Mouse (Mus musculus) frontal cortex, postnatal 36 days (tissue): Measurements from ENCODE around the gene Atp6v0a4.

Experiments used
- DNase-seq, 2 experiments: peaks; one replicate each; pipeline ENCODE4 v3.0.0; 2022; ENCODE audit warnings: low spot score in 2 of 2

Atp6v0a4 gene

DNA sequence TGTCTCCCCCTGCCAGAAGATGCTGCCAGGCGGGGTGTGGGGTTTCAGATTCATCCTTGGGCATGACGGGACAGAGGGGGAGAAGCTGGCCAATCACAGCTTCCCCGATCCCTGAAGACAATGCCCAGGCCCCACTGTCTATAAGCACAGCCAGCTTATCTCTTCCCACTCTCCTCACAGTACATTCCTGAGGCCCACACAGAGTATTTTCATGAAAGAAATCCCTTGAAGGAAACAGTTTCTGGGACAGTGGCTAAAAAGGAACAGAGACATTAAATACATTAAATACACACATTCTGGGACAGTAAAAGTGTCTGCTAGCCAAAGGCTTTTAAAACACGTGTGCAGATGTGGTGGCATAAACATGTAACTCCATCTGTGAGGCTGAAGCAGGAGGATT, 44.0 kb downstream of the Atp6v0a4 start:
- DNase-seq = no peak

DNA sequence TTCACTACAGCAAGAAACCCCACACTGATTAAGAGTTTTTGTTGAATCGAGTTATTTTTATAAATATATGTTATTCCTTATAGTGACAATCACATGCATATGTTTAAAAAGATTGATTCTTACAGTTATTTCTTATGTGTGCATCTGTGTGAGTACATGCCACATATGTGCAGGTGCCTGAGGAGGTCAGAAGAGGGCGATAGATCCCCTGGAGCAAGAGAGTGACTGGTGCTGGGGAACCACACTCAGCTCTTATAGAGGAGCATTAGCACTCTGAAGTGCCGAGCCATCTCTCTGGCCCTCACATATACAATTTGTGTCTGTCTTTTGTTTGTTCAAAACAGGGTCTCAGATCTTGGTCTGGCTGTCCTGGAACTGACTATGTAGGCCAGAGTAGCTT, 50.8 kb downstream of the Atp6v0a4 start:
- no peak for DNase-seq

DNA sequence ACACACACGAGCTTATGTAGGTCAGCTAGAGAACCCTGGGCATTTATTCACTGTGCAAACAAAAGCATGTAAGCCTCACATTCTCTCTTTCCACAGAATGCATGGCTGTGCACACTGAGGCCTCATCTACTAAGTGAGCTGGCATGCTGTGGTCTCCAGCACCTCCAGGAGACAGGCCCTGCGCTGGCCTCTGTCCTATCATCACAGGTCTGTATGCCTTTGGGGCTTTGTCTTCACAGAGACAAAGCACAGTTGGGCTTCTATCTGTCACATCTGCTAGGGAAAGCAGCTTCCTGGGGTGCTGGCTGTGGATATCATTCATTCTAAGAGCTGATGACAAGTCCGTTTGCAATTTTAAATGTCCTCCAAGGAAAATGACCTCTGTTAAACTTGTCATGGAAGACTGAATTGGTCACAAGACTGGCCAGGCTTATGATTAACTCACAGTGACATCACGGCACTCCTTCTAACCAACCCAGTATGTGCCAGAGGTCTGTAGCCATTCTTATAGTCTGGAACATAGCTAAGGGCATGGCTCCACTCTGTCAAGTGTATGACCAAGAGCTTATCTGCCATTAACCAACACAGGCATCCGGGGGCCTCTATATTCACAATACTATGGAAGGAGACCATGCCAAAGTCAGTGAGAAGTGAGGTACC, 52.1 kb downstream of the Atp6v0a4 start:
- no peak for DNase-seq

DNA sequence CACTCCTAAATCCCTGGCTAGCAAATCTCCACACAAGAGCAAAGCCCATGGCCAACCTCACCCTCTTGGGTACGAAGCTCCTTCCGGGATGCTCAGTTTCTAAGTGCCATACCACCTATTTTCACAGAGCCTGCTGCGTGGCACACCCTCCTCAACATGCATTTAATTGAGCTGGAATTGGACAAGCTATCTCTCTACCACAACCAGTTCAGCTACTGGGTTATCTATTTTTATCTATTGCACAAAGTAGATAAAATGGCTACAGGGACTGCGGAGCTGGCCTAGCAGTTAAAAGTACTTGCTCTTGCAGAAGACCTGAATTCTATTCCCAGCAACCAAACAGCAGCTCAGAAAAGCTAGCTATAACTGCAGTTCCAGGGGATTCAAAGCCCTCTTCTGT, 53.1 kb downstream of the Atp6v0a4 start:
- no peak for DNase-seq

DNA sequence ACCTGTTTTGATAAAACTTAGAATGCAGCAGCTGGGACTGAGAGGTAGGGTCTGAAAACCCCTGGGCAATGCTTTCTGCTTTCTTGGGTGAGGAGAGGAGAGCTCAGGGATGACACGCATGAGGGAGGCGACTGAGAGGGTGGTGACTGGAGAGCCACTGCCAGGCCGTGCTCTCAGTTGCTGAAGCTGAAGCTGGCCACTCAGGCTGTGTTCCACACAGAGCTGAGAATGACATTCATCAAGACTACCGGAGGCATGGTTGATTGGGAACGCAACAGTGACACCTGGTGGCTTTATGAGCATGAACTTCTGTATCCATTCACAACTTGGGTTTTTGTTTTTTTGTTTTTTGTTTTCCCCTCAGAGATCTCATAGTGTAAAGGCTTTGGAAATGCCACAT, 58.2 kb downstream of the Atp6v0a4 start:
- peak; percentile 57 to 73 for DNase-seq

DNA sequence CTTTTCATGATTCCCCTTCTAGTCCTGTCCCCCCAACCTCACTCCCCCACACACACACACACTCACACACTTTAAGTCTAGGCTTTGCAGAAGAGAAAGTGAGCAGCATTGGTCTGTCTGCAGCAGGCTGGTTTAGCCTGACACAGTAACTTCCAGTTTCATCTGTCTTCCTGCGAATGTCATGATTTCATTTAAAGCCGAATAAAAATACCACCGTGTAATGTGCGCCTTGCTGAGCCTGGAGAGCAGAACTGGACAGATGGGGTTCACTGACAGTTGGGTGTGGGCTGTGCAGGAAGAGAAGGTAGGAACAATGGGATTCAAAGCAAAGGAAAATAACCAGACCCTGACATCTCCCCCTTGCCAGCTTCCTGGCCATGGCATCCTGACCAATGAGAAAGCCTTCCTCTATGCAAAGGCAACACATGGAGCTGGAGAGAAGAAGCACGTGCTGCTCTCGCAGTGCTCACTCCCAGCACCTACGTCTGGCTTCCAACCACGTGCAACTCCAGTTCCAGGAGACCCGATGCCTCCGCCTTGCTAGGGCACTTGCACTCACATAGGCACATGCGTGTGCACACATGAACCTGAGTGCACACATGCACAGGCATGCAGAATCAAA, 58.8 kb downstream of the Atp6v0a4 start:
- peak; percentile 55 to 69 for DNase-seq

DNA sequence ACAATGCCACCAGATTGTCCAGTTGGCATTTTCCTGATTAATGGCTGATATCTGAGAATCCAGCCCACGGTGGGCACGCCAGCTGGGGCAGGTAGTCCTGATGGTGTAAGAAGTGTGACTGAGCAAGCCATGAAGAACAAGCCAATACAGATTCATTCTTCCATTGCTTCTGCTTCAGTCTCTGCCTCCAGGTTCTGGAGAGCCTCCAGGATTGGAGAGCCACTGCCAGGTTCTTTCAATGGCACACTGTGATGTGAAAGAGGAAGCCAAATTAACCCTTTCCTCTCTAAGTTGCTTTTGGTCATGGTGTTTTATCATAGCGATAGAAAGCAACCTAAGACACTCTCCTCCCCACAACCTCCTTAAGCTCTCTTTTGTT, 59.3 kb downstream of the Atp6v0a4 start:
- peak; percentile 47 to 70 for DNase-seq

DNA sequence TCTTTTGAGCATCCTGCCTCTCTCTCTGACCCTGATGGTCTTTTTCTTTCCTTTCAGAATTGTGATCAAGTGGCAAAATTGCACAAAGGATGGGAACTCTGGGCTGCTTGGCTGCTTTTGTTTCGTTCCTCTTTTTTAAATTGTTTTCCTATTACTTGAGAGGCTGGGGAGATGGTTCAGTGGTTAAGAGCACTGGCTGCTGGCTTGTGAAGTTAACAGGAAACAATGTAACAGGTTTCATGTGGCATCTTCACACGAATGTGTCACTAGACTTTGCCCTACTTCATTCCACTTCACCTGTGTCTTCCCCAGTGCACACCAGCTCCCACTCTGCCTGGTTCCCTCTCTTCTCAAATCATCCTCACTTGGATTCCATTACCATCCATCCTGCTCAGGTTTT, 59.8 kb downstream of the Atp6v0a4 start:
- DNase-seq = no peak

DNA sequence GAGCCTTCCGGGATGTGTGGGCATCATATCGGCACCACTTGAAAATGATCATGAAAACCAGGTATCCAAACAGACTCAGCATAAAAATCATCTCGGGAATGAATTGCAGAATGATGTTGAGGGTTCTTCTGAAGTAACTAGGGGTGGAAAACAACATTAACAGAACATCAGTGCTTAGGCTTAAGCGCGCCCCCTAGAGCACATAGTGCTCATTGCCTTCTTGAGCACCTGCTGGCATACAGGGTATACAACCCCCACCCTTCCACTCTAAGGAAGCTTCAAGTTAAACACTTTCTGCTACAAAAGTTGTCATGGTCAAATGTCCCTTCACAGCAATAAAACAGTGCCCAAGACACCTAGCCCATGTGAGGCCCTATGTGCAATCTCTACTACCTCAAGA, 65.6 kb downstream of the Atp6v0a4 start:
- DNase-seq = no peak

DNA sequence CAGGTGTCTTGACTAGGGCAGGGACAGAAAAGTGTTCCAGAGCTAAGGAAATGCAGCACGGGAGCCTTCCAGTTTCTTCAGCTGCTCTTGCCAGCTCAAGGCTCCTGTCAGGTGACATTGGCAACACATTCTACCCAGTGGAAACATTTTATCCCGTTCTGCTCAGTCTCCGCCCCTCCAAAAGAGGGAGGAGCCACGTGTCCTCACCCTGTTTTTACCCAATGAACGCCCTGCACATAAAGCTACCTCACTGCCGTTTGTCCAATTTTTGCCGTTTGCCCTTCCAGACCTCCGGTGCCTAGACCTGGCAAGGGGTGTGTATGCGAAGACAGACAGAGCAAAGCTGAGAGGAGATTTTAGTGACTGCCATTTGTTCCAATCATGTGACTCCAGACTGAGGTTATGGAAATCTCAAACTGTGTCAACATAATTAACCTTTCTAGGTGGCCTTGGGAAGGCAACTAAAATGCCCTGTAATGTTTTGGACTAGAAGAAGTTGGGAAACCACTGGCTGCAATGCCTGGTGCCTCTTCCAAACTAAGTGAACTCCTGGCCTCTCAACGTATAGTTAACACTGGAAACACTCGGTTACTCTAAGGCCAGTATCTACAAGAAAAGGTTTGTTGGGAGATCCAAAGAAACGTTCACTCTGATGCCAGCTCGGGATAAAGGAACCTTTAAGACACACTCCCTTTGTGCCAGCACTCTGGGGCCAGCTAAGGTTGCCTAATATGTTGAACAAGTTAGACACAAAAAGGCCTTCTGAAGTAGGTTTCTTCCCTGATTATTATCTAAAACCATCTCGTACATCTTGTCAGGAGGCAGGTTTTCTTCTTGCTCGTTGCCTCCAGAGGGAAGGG, 68.7 kb downstream of the Atp6v0a4 start:
- no peak for DNase-seq

DNA sequence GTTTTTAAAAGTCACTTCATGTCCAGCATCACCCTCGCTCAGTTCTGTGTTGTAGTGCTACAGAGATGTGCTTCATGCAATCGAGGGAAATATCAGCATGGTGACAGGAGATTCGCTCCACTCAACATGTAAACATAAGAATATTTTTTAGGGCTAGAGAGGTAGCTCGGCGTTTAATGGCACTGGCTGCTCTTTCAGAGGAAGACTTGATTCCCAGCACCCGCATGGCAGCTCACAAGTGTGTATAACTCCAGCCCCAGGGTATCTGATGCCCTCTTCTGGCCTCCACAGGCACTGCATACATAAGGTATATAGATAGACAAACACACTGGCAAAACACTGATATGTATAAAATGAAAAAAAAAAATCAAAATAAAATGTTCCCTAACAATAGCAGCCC, 74.8 kb downstream of the Atp6v0a4 start:
- no peak for DNase-seq

DNA sequence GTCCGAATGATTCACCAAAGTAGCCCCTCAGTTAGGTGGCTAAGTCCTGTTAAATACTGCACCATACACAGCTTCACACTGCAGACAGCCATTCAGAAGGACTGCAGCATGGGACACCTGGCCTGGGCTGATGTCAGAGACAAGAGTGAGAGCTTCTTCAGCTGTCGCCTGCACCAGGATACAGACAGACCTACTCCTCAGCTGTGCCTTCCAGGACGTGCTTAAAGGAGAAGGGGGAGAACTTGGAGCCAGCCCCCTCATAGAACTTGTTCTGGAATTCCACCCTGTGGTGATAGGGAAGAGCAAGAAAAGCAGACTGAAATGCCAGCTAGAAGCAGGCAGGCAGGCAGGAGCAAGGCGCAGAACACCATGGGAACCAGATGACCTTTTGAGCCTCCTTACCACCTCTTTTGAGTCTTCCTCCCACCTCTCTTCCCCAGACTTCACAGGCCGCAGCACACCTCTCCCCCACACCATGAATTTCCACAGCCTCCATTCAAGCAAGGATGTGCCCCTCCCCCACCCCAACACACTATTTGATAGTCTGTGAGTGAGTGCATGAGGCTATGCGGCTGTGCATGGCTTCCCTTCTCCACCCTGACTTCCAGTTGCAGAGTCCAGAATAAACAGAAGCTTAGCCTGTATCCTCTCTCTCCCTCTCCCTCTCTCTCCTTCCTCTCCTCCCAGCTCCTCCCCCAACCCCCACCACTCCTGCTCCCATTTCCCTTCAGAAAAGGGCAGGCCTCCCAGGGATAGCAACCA, 75.4 kb downstream of the Atp6v0a4 start:
- no peak for DNase-seq

DNA sequence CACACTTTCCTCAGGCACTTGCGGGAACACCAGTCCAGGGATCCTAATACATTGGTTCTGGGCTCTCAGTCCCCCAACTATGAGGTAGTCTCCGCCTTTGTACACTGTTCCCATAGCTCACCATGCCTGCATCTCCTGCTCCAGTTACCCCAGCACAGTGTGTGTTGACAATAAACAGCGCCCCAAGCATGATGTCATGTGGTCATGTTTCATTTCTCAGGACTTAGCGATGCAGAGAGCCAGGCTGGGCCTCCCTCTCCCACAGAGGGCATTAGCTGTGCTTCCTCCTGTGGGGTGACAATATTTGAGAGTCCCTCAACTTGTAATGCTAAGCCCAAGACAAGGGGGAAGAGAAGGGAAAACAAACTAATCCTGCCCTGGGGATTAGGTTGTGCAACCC, 76.4 kb downstream of the Atp6v0a4 start:
- no peak for DNase-seq

DNA sequence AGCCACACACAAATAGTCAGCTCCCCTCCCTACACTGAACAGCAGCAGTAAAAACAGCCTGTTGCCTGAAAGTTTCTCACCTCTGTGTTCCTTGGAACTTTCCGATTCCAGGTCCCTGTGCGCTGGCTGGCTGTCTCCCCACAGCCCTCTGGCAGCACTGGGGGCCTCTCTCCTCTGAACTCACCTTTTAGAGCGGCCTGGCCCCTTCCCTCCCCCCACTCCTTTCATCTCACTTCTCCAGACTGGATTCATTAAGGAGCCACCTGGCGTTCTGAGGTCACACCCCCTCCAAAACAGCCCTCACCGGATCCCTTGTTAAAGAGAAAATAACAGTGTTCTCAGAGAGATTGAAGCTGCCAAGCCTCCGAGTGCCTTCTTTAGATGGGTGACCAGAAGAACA, 77.5 kb downstream of the Atp6v0a4 start, which contains the start of gene Svopl:
TSS of gene Svopl (minus strand) at position 159 of the 400 bp plus-strand sequence.
- DNase-seq = no peak

DNA sequence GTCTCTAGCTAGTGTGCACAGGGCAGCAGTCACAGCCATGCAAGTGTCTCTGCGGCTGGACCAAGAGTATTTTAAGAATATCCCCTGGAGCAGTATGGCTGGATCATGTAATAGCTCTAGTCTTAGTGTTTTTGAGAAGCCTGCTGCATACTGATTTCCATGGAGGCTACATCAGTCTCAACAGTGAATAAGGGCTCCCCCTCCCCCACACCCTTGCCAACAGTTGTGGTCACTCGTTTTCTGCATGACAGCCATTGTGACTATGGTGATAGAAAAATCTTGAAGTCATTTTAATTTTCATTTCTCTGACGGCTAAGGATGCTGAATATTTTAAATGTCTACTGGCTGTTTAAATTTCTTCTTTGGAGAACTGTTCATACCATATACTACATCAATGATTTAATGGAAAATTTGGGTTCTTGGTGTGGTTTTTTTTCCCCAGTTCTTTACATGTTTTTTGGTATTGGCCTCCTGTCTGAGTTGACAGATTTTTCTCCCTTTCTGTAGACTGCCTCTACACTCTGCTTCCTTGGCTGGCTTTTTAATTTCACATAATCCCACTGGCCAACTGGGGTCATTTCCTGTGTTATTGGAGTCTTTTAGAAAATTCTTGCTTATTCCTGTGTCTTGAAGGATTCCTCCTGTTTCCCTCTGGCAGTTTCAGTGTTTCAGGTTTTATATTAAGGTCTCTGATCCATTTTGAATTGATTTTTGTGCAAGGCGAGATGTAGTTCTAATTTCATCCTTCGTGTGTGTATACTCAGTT, 91.4 kb downstream of the Atp6v0a4 start:
- no peak for DNase-seq

DNA sequence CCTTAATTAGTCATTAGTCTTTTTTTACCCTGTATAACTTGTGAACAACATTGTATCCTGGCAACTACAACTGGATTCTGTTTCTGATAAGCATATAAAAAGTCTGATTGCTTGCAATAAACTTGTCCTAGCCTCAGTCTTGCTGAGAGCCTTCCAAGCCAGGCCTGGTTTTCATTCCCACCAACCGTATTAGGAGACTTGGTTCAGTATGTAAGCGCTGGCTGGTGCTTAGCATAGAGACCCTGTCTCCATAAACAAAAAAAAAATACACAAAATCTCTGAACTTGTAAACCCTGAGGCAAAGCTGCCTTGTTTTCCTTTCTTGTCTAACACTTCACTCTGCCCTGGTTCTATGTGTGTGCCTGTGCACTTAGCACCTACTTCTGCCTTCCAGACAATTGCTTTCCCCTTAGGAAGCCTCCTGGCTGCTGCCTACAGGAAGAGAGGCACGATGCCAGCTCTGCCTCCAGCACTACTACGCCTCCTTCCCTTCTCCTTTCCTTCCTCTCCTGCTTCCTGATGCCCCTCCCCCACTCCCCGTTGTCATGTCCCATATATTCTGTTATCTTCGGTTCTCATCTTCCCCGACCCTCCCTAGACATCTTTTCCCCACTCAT, 92.4 kb downstream of the Atp6v0a4 start:
- peak; percentile 14 to 35 for DNase-seq

DNA sequence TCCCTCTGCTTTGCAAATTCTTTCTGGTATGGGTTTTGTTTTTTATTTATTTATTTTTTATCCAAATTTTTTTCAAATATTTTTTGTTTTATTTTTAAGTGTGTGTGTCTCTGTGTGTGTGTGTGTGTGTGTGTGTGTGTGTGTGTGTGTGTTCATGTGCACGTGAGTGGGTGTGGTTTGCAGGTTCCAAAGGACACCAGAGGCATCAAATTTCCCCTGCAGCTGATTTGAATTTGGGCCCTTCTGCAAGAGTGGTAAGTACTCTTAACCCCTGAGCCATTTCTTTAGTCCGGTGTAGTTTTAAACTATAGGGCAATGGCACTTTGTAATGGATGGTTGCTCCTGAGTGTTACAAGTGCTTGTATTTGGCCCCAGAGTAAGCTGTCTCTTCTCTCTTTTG, 96.2 kb downstream of the Atp6v0a4 start:
- no peak for DNase-seq

DNA sequence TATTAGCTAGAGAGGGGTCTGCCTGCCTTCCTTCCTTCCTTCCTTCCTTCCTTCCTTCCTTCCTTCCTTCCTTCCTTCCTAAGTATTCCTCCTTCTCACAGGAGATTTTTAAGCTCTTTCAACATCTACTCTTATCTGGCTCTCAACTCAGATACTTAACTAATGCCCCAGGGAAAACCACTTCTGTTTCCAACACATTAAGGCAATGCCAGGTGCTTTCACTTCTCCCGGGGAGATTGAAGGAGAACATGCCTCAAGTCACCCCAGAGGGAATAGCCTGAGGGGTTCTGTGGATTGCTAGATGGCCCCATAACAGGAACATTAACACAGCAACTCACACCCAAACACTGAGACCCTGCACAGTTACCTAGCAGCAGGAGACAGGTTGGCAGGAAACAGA, 96.6 kb downstream of the Atp6v0a4 start:
- DNase-seq = no peak

DNA sequence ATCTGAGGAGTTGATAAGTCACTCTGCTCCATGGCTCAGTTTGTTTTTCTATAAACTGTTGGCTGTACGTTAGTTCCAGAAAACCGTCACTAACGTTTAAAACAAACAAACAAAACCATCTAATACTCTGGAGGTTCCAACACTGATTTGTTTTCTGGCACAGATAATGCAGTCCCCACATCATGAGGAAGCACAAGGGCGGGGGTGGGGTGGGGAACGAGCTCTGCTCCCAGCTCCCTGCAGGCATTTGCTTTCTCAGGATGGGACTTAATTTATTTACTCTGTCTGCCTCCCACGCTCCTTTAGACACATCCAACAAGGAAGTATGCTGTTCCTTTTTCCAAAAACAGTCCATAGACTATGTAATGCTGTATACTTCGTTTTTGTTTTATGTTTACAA, 101.1 kb downstream of the Atp6v0a4 start:
- DNase-seq = no peak

DNA sequence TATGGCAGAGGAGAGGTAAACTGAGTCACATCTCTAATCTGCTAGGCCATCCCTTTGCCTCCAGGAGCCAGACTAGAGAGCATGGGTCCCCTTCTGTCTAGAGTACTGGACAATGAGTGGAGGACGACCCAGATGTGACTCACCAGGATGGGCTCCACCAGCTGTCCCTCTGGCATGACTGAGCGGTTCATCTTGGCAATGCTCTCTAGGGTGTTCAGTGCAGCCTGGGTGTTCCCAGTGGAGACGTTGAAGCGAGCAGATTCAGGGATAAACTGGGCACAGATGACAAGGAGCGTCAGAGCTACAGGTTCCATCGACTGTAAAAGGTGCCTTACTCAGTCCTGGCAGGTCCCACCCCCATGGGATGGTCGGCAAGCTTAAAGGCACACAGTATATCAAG, 103.0 kb downstream of the Atp6v0a4 start:
- no peak for DNase-seq

DNA sequence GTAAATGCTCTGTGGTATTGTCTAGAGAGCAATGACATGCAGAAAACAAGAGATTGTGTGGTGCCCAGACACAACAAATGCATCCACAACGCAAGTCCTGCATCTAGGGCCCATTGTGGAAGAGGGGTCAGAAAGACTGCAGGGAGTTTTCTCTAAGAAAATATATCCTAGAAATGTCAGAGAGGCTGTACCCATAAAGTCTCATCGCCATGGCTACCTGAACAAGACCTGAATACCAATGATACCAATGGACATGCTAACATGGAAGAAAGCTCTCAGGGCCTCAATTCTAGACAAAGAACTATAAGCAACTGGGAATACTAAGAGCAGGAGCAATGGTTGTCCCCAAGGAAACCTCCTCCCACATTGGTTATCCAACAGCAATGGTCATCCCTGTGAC, 111.6 kb downstream of the Atp6v0a4 start:
- DNase-seq = no peak
